Mouse (Mus musculus) hindbrain, postnatal 0 days (tissue): Measurements from ENCODE around the gene Ube2cbp. TPM values are rescaled to one million over a fixed set of nuclear protein-coding genes. Genes with fewer than 3 reads are reported as not detected.

ENCODE experiments used
- ATAC-seq: fragments of 200-750 bp; cut with Nextera tagmentation; 2 replicates; pipeline ENCODE4 v1.8.0; 2017; ENCODE audit warnings: mild to moderate bottlenecking, moderate TSS enrichment, moderate library complexity
- DNase-seq: peaks from one replicate; pipeline ENCODE4 v3.0.0-alpha.2; 2015; ENCODE audit warnings: low spot score
- H3K27ac ChIP-seq: fragments of 300-500 bp; sonication (generic); 2 replicates; pipeline ENCODE4 v1.5.1; 2014; ENCODE audit warnings: mild to moderate bottlenecking
- H3K27me3 ChIP-seq: fragments of 300-500 bp; sonication (generic); 2 replicates; pipeline ENCODE4 v1.6.1; 2014; ENCODE audit warnings: low read length, mixed read lengths; ENCODE audit not compliant: insufficient read depth
- H3K36me3 ChIP-seq: fragments of 300-500 bp; sonication (generic); 2 replicates; pipeline ENCODE4 v1.6.1; 2014; ENCODE audit warnings: low read length, mixed read lengths; ENCODE audit not compliant: insufficient read depth
- H3K4me1 ChIP-seq: fragments of 300-500 bp; sonication (generic); 2 replicates; pipeline ENCODE4 v1.6.1; 2014; ENCODE audit warnings: antibody characterized with exemption, low read length, mixed read lengths; ENCODE audit not compliant: insufficient read depth
- H3K4me2 ChIP-seq: fragments of 300-500 bp; sonication (generic); 2 replicates; pipeline ENCODE4 v1.6.1; 2014; ENCODE audit warnings: low read depth, mild to moderate bottlenecking, low read length, moderate library complexity, mixed read lengths
- H3K4me3 ChIP-seq: fragments of 300-500 bp; sonication (generic); 2 replicates; pipeline ENCODE4 v1.5.1; 2014; ENCODE audit warnings: low read length
- H3K9ac ChIP-seq: fragments of 300-500 bp; sonication (generic); replicated peaks from 2 replicates; pipeline ENCODE4 v1.6.1; 2014; ENCODE audit warnings: mild to moderate bottlenecking, low read length, moderate library complexity, mixed read lengths
- H3K9me3 ChIP-seq: fragments of 300-500 bp; sonication (generic); 2 replicates; pipeline ENCODE4 v1.6.1; 2016; ENCODE audit warnings: low read length, mixed read lengths
- CTCF ChIP-seq: IDR thresholded peaks from 2 replicates; pipeline ENCODE4 v1.5.1; 2016; ENCODE audit warnings: antibody characterized with exemption, control low read depth, low read depth
- WGBS: fragments of 180-500 bp; shearing (Covaris S2); extraction: QIAGEN DNeasy Blood & Tissue Kit; methylation state at CpG from one replicate; pipeline ENCODE4 v1.1.7; 2014; 5-methylcytosine and 5-hydroxymethylcytosine counted together
- polyA plus RNA-seq: library from polyadenylated mRNA; unstranded; fragments of >200 nt; fragmentation: Nextera tagmentation; extraction: Ambion mirVana; gene quantifications from 2 replicates; pipeline ENCODE4 v1.2.1, GENCODE M21; 2015
- total RNA-seq: library from RNA; depleted of rRNA; stranded (reverse); fragments of >200 nt; gene quantifications from 2 replicates; pipeline ENCODE4 v1.2.3, GENCODE M21; 2014

Gene Ube2cbp
- total and polyA plus RNA-seq, 2 experiments from 2014 or later = 6.3 to 7.4 TPM

DNA sequence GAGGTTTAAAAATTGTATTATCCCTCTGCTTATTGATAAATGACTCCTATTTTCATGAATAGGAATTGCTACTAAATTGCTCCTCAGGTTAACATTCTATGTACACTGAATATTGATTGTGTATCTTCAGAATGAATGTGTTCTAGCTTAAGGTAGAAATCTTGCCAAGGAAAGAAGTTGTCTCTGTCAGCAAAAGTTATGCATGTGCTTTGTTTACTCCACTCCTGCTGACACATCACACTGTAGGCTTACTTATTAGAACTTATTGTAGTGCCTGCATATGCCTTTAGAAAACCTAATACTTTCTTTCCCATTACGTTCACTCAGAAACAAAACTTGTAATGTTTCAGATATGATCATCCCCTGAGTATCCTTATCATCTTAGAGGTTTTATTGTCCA, 17.5 kb upstream of the Ube2cbp start:
- Histone ChIP-seq H3K4me3 (no peak overlapping the region), H3K9me3 (no peaks in the 10 kb centered on the region), H3K4me2 (no peak overlapping the region), H3K4me1 (no peaks in the 10 kb centered on the region), H3K36me3 (no peaks in the 10 kb centered on the region), H3K27me3 (no peaks in the 10 kb centered on the region), H3K27ac (no peak overlapping the region), H3K9ac (no peak overlapping the region)
- no peak for ATAC-seq
- no peak for DNase-seq
- no peak for TF ChIP-seq CTCF
- WGBS = 74% methylated on average over 1 of the region's 1 CpGs

DNA sequence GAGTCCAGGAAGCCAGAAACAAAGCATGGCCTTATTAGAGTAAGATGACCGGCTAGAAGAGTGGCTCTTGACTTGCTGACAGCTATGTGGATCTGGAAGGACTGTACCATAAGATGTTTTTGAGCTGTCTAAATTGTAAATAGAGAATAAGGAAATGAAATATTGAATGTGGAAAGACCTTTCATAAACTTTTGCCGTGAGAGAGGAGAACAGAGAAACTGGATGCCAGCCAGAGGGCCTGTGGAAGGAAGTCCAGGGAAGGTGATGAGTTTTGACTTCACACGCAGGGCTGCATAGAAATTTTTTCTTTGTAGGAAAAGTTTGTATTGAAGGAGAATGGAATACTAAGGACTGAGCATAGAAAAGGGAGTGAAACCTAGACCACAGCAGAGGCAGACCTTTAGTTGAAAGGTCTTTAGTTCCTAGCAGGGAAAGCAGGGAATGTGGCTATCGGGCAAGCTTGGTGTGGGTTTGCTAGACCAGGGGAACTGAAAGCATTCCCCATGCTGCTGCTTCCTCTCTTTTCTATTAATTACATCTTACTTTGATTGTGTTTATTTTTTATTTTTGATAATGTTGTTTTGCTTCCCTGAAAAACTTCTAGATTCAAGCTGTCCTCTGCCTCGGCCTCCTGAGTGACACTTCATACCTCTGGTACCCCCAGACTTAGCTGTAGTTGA, 13.8 kb upstream of the Ube2cbp start:
- ATAC-seq = no peak

DNA sequence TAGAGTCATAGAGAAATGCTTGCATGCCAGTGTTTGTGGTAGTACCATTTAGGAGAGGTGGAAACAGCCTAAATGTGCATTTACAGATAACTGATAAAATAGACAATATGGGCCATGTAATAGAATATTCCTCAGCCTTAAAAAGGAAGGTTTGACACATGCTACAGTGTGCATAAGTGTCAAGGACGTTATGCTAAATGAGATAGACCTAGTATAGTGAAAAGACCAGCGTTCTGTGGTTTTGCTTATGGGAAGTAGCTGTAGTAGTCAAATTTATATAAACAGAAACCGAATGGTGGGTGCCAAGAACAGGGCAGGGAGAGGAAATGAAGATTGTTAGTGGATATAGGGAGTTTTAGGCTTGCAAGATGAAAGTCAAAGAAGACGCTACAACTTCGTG, 12.0 kb upstream of the Ube2cbp start:
- Histone ChIP-seq H3K4me2 (no peak overlapping the region), H3K27ac (no peak overlapping the region), H3K9ac (no peak overlapping the region), H3K36me3 (no peaks in the 10 kb centered on the region), H3K4me3 (no peak overlapping the region), H3K27me3 (no peaks in the 10 kb centered on the region), H3K4me1 (no peaks in the 10 kb centered on the region), H3K9me3 (no peaks in the 10 kb centered on the region)
- no peak for TF ChIP-seq CTCF
- 84% methylated on average over 5 of the region's 5 CpGs for whole genome bisulfite sequencing
- DNase-seq (no peak), ATAC-seq (no peak)

More for the DNA sequence above, 13.8 kb upstream of the Ube2cbp start:
- no peak for TF ChIP-seq CTCF
- no peak overlapping the region for H3K9ac ChIP-seq
- WGBS = 79% methylated on average over 5 of the region's 5 CpGs
- H3K27me3 ChIP-seq = no peaks in the 10 kb centered on the region
- no peak for DNase-seq
- H3K4me3 ChIP-seq = no peak overlapping the region
- H3K36me3 ChIP-seq = no peaks in the 10 kb centered on the region
- no peaks in the 10 kb centered on the region for H3K4me1 ChIP-seq
- H3K9me3 ChIP-seq = no peaks in the 10 kb centered on the region
- no peak overlapping the region for H3K4me2 ChIP-seq
- no peak overlapping the region for H3K27ac ChIP-seq

DNA sequence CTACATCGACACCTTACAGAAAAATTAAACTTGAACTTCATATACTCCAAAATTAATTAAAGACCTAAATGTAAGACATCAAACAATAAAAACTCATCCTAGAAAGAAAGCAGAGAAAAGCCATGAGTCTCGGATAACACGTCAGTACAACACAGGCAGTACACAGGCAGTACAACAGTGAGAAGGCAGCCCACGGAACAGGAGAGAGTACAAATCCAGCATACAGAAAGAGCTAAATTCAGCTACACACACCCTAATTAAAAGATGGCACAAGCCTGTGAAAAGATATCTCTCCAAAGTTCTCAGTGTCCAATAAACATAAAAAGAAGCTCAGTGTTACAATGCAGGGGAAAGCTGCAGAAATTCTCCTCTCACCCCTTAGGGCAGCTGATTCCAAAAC, 11.2 kb upstream of the Ube2cbp start:
- H3K4me1 ChIP-seq = no peaks in the 10 kb centered on the region
- no peak overlapping the region for H3K4me3 ChIP-seq
- ATAC-seq (no peak), DNase-seq (no peak)
- no peak overlapping the region for H3K27ac ChIP-seq
- no peaks in the 10 kb centered on the region for H3K9me3 ChIP-seq
- H3K4me2 ChIP-seq = no peak overlapping the region
- 86% methylated on average over 4 of the region's 4 CpGs for WGBS
- H3K9ac ChIP-seq = no peak overlapping the region
- H3K27me3 ChIP-seq = no peaks in the 10 kb centered on the region
- H3K36me3 ChIP-seq = no peaks in the 10 kb centered on the region
- TF ChIP-seq CTCF = no peak

DNA sequence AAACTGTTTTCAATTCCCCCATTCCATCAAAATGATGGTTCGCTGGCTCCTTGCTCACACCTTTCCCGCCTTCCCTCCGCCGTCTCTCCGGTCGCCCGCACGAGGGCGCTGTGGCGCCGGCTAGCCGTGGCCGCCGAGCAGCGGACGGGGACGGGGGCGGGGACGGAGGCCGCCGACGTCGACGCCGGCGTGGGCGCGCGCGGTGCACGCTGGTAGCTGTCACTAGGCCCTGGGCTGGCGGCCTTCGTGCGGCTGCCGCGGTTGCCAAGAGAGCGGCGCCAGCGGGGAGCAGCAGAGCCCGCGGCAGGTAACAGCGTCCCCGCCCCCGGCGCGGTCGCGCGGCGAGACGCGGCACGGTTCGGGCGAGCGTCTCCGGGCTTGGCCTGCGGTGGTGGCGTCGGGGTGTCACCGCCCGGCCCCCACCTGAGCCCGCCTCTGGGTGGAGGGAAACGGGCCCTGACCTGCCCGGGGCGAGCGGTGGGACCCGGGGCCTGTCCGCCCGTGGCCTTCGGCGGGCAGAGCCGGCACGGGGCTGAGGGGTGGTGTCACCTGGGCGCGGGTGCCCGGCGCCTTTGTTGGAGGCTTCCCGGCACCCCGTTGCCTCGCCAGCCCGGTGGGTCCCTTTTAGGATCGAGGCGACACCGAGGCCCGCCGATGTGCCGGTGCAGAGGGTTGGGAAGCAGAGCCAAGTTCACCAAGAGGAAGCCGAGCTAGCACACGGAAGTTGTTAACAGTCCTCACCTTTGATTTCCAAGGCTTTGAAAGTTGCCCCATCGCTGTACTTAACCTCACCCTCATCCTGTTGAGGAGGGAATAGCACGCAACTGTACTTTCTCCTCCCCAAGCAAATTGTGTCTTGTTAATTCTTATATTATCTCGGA, 2.5 kb upstream of the Ube2cbp start, which contains the start of gene Dop1a:
Gene Dop1a, plus strand, starts transcription at position 165 of the 881 bp plus-strand sequence.
- Histone ChIP-seq H3K4me1 (peaks cover 8% of the 10 kb centered on the region), H3K27me3 (no peaks in the 10 kb centered on the region), H3K9me3 (no peaks in the 10 kb centered on the region), H3K4me3 (peak within 1 kb of the TSS; percentile 94), H3K4me2 (peak within 1 kb of the TSS; percentile 82), H3K36me3 (no peaks in the 10 kb centered on the region), H3K27ac (peak within 1 kb of the TSS; percentile 85), H3K9ac (peak within 1 kb of the TSS; percentile 96)
- under 1% methylated on average over 93 of the region's 93 CpGs for WGBS
- peak; percentile 72 for TF ChIP-seq CTCF
- peak; percentile 96 for DNase-seq
- ATAC-seq = peak; percentile 93

DNA sequence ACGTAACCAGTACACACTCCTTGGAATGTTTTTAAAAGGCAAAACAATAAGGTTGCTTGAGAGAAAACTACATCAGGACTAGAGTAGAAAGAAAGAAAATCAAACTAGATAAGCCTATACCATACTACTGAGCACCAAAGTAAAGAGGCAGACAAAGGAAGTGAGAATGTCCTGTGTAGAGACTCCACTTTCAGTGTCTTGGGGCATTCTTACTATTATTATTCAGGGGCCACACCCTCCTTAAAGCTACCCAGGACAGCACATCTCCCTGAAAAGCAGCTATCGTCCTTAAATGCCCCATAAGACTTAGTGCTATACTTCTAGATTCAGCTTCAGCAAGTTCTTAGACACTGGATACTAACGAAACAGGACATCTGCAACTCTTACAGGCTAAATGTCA, 11.1 kb downstream of the Ube2cbp start:
- TF ChIP-seq CTCF = no peak
- Histone ChIP-seq H3K36me3 (no peaks in the 10 kb centered on the region), H3K4me1 (no peaks in the 10 kb centered on the region; the same call in 1 of the 2 replicates), H3K4me3 (no peak overlapping the region), H3K9ac (no peak overlapping the region), H3K27me3 (no peaks in the 10 kb centered on the region), H3K9me3 (no peaks in the 10 kb centered on the region), H3K27ac (no peak overlapping the region), H3K4me2 (no peak overlapping the region)
- WGBS = 81% methylated on average over 3 of the region's 3 CpGs
- DNase-seq = no peak
- no peak for ATAC-seq

DNA sequence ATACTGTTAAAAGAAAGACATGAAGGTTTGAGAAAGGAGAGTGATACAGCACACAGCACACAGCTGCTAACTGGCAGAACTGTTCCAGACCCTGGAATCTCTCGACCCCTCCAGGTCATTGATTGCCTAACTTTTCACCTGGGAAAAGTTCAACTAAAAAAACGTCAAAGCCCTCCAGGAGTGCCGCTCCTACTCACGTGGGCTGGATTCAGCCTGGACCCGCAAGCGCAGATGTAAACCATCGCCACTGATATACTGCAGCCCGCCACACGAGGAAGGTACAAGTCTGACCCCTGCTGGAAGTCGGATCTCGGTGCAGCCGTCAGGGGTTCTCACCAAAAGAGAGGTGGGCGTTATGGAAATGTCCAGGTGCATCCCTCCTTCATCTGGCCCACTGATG, 13.1 kb downstream of the Ube2cbp start:
- Histone ChIP-seq H3K4me1 (no peaks in the 10 kb centered on the region; the same call in 1 of the 2 replicates), H3K4me3 (peak overlapping the region; percentile 21), H3K9ac (no peak overlapping the region), H3K4me2 (peak overlapping the region; percentile 50), H3K36me3 (no peaks in the 10 kb centered on the region), H3K9me3 (no peaks in the 10 kb centered on the region), H3K27me3 (no peaks in the 10 kb centered on the region), H3K27ac (no peak overlapping the region)
- peak; percentile 91 for TF ChIP-seq CTCF
- ATAC-seq (peak; percentile 88), DNase-seq (peak; percentile 87)
- 1% methylated on average over 13 of the region's 13 CpGs for WGBS
